Mouse (Mus musculus): Measurements from ENCODE around the gene Ahcyl2. TPM values are rescaled to one million over a fixed set of nuclear protein-coding genes. Genes with fewer than 3 reads are reported as not detected.
A peak's percentile ranks its signal among the peaks of the same experiment; 100 is the strongest.

Ahcyl2 gene
- polyA plus RNA-seq, 1 experiment from 2014 or later, result 74.7 TPM

DNA sequence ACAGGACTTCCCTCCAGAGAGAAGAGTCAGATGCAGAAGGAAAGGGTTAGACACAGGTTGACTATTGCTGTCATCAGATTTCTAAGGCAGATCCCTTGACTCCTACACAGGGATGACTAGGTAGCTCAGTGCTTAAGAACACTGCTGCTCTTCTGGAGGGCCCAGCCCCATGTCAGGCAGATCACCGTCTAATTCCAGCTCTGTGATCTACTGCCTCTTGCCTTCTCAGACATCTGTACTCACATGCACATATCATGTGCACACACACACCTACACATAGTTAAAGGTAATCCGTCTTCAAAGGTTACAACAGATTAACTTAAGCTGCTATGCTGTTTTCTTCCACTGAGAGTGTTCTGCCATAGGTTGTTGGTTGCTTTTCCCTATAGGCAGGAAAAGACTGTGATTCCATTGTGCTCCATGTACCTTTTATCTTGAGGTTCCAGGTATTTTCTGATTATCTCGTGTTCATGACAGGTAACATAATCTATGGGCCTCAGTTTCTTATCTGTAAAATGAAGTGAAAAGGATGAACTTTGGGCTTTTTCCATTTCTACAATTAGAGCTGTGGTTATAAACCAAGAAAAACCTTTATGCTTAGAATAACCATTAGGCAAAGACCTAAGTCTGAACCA is 67.8 kb downstream of the Ahcyl2 start:
- Histone ChIP-seq H3K4me3 (ENCODE audit: low read depth, low read length) (no peak overlapping the region), H3K36me3 (ENCODE audit: control insufficient read depth, insufficient read depth) (no peaks in the 10 kb centered on the region), H3K9me3 (ENCODE audit: control insufficient read depth) (no peaks in the 10 kb centered on the region), H3K27me3 (replicated peaks; ENCODE audit: control insufficient read depth, insufficient read depth, low read length) (no peaks in the 10 kb centered on the region), H3K9ac (ENCODE audit: low read depth, low read length) (no peak overlapping the region), H3K4me2 (replicated peaks; ENCODE audit: low read depth) (no peak overlapping the region), H3K27ac (ENCODE audit: low read depth, low read length) (peak overlapping the region; percentile 51; the same call in 1 of the 2 replicates), H3K4me1 (replicated peaks; ENCODE audit: control insufficient read depth, insufficient read depth, low read length) (no peaks in the 10 kb centered on the region; the same call in 1 of the 2 replicates)
- ATAC-seq, result peak; percentile 77
- 35% methylated on average over 3 of the region's 3 CpGs for WGBS
- TF ChIP-seq CTCF (IDR thresholded peaks at IDR 0.05; ENCODE audit: low read depth), result peak; percentile 38

DNA sequence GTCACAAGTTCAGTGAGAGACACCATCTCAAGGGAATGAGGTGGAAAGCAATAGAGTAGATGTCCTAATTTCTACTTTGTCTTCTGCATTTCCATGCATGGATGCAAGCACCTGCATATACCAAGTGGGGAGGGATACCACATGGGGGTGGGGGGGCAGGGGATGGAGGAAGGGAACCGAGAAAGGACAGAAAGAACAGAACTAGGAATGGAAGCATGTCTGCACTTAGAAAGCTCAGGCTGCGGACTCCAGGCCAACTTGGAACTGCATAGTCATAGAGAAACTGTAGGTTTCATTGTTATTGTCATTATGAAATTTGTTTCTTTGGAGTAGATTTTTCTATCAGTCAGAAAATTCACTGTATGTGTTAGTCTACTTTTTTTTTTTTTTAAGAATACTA is 69.8 kb downstream of the Ahcyl2 start:
- Histone ChIP-seq H3K36me3 (ENCODE audit: control insufficient read depth, insufficient read depth) (no peaks in the 10 kb centered on the region), H3K4me3 (ENCODE audit: low read depth, low read length) (no peak overlapping the region), H3K4me1 (replicated peaks; ENCODE audit: control insufficient read depth, insufficient read depth, low read length) (no peaks in the 10 kb centered on the region; the same call in 1 of the 2 replicates), H3K4me2 (replicated peaks; ENCODE audit: low read depth) (no peak overlapping the region), H3K9ac (ENCODE audit: low read depth, low read length) (no peak overlapping the region), H3K27me3 (replicated peaks; ENCODE audit: control insufficient read depth, insufficient read depth, low read length) (no peaks in the 10 kb centered on the region), H3K9me3 (ENCODE audit: control insufficient read depth) (no peaks in the 10 kb centered on the region), H3K27ac (ENCODE audit: low read depth, low read length) (no peak overlapping the region)
- no peak for TF ChIP-seq CTCF (IDR thresholded peaks at IDR 0.05; ENCODE audit: low read depth)
- WGBS, result 91% methylated on average over 2 of the region's 2 CpGs
- no peak for ATAC-seq

DNA sequence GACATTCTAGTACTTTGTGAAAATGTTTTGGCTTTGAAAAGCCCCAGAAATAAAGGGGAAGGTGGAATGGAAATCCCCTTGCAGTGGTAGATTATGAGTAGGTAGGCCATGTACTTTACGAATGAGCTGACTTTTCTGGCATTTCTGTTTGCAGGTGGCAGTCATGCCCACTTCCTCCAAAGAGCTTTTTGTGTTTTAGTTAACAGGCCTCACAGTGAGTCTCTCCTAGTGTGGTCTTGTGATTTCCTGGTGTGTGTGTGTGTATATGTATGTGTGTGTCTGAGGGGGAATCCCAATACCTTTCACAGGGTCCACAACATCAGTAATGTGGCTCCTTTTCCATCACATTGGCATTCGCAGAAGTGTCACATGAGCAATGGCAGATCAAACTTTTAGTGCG is 70.7 kb downstream of the Ahcyl2 start:
- no peak overlapping the region for H3K4me2 ChIP-seq (replicated peaks; ENCODE audit: low read depth)
- no peaks in the 10 kb centered on the region for H3K36me3 ChIP-seq (ENCODE audit: control insufficient read depth, insufficient read depth)
- H3K27ac ChIP-seq (ENCODE audit: low read depth, low read length), result no peak overlapping the region
- no peaks in the 10 kb centered on the region; the same call in 1 of the 2 replicates for H3K4me1 ChIP-seq (replicated peaks; ENCODE audit: control insufficient read depth, insufficient read depth, low read length)
- WGBS, result 88% methylated on average over 3 of the region's 3 CpGs
- H3K9ac ChIP-seq (ENCODE audit: low read depth, low read length), result no peak overlapping the region
- TF ChIP-seq CTCF (IDR thresholded peaks at IDR 0.05; ENCODE audit: low read depth), result no peak
- H3K4me3 ChIP-seq (ENCODE audit: low read depth, low read length), result no peak overlapping the region
- H3K9me3 ChIP-seq (ENCODE audit: control insufficient read depth), result no peaks in the 10 kb centered on the region
- ATAC-seq, result no peak
- no peaks in the 10 kb centered on the region for H3K27me3 ChIP-seq (replicated peaks; ENCODE audit: control insufficient read depth, insufficient read depth, low read length)

DNA sequence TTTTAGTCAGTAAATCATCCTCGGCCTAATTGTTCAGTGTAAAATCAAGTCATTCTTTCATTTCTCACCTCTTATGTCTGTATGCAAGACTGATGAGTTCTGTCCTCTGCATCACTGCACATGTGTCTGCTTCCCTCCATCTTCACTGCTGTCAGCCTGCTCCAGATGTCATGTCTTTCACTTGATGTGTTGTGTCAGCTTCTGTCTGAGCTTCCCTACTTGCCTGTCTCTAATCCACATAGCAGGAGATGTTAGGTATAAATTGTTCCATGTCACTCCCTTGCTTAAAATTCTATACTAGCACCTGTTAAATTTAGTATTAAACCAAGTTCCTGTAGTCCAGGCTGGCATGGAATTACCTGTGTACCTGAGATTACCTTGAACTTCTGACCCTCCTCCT is 72.2 kb downstream of the Ahcyl2 start:
- TF ChIP-seq CTCF (IDR thresholded peaks at IDR 0.05; ENCODE audit: low read depth), result no peak

DNA sequence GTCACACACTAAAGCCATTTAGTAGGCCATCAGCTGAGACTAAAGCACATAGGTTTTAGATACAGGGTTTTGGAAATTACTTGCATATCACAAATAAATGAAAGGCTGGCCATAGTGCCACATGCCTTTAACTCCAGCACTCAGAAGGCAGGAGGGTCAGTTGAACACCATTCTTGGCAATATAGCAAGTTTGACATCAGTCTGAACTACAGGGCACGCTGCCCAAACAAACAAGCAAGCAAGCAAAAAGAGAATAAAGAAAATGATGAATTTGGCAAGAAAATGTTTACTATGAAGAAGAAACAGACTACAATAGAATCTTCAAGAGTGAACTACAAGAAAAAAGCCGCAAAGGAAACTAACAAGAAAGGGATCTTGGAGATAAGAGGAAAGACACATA is 73.7 kb downstream of the Ahcyl2 start:
- TF ChIP-seq CTCF (IDR thresholded peaks at IDR 0.05; ENCODE audit: low read depth), result no peak
- Histone ChIP-seq H3K4me2 (replicated peaks; ENCODE audit: low read depth) (no peak overlapping the region), H3K27me3 (replicated peaks; ENCODE audit: control insufficient read depth, insufficient read depth, low read length) (no peaks in the 10 kb centered on the region), H3K9ac (ENCODE audit: low read depth, low read length) (no peak overlapping the region), H3K9me3 (ENCODE audit: control insufficient read depth) (no peaks in the 10 kb centered on the region), H3K36me3 (ENCODE audit: control insufficient read depth, insufficient read depth) (no peaks in the 10 kb centered on the region), H3K27ac (ENCODE audit: low read depth, low read length) (no peak overlapping the region), H3K4me3 (ENCODE audit: low read depth, low read length) (no peak overlapping the region), H3K4me1 (replicated peaks; ENCODE audit: control insufficient read depth, insufficient read depth, low read length) (no peaks in the 10 kb centered on the region)
- 92% methylated on average over 2 of the region's 2 CpGs for WGBS
- ATAC-seq, result no peak

More for the DNA sequence above, 72.2 kb downstream of the Ahcyl2 start:
- no peak for ATAC-seq
- Histone ChIP-seq H3K27me3 (replicated peaks; ENCODE audit: control insufficient read depth, insufficient read depth, low read length) (no peaks in the 10 kb centered on the region), H3K4me3 (ENCODE audit: low read depth, low read length) (no peak overlapping the region), H3K9ac (ENCODE audit: low read depth, low read length) (no peak overlapping the region), H3K27ac (ENCODE audit: low read depth, low read length) (no peak overlapping the region), H3K36me3 (ENCODE audit: control insufficient read depth, insufficient read depth) (no peaks in the 10 kb centered on the region), H3K4me2 (replicated peaks; ENCODE audit: low read depth) (no peak overlapping the region), H3K9me3 (ENCODE audit: control insufficient read depth) (no peaks in the 10 kb centered on the region), H3K4me1 (replicated peaks; ENCODE audit: control insufficient read depth, insufficient read depth, low read length) (no peaks in the 10 kb centered on the region; the same call in 1 of the 2 replicates)
- 86% methylated on average over 1 of the region's 1 CpGs for WGBS

DNA sequence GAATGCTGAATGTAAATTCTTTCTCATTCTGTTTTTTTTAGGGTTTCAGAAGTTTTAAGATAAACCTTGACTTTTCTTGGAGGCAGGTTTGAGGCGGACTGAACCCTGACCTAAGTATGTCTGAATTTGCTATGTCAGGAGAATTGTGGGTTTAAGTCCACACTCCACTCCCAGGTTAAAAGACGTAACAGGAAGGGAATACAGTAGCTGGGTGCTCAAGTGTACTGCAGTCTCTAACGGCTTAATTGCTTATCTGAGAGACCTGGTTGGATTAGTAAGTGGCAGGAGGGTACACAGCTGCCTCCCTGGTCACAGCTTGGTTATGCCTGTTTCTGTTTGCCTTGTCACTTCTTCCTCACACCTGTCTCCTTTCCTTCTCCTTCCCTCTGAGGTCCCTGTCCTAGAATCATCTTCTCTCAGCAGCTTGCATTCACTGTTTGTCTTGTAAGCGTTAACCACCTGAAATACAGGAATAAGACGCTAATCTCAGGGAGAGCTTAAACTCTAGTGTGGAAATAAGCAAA is 79.9 kb downstream of the Ahcyl2 start:
- no peak overlapping the region; the same call in 1 of the 2 replicates for H3K4me2 ChIP-seq (replicated peaks; ENCODE audit: low read depth)
- ATAC-seq, result peak; percentile 81
- WGBS, result 33% methylated on average over 5 of the region's 5 CpGs

More for the DNA sequence above, 79.9 kb downstream of the Ahcyl2 start:
- Histone ChIP-seq H3K36me3 (ENCODE audit: control insufficient read depth, insufficient read depth) (no peaks in the 10 kb centered on the region), H3K9me3 (ENCODE audit: control insufficient read depth) (no peaks in the 10 kb centered on the region), H3K4me3 (ENCODE audit: low read depth, low read length) (no peak overlapping the region), H3K9ac (ENCODE audit: low read depth, low read length) (no peak overlapping the region), H3K27ac (ENCODE audit: low read depth, low read length) (peak overlapping the region; percentile 89), H3K27me3 (replicated peaks; ENCODE audit: control insufficient read depth, insufficient read depth, low read length) (no peaks in the 10 kb centered on the region), H3K4me1 (replicated peaks; ENCODE audit: control insufficient read depth, insufficient read depth, low read length) (peaks cover 7% of the 10 kb centered on the region)
- TF ChIP-seq CTCF (IDR thresholded peaks at IDR 0.05; ENCODE audit: low read depth), result 0 out of 2 replicates have a peak, but pooled peaks have one; percentile 6
